Mouse (Mus musculus) splenic B cell, adult 2 months (primary cell): Measurements from ENCODE around the gene Hmgb2.
A peak's percentile ranks its signal among the peaks of the same experiment; 100 is the strongest.

Experiments used
- DNase-seq: peaks from one replicate; pipeline ENCODE4 v3.0.0-alpha.2; 2011; ENCODE audit warnings: low read depth, low spot score
- H3K27me3 ChIP-seq: 2 replicates; pipeline ENCODE4 v1.6.1; 2012; ENCODE audit warnings: mild to moderate bottlenecking, low read length, moderate library complexity, mixed read lengths; ENCODE audit not compliant: control insufficient read depth, poor library complexity, insufficient read depth, severe bottlenecking
- H3K36me3 ChIP-seq: 2 replicates; pipeline ENCODE4 v1.6.1; 2012; ENCODE audit warnings: mild to moderate bottlenecking, low read length, moderate library complexity, mixed read lengths; ENCODE audit not compliant: control insufficient read depth, poor library complexity, insufficient read depth, severe bottlenecking

The Hmgb2 gene

GRCm38 (mm10) chr8:57530666-57531349, 19.1 kb downstream of the Hmgb2 start:
- Histone ChIP-seq H3K36me3 (no peaks in the 10 kb centered on the region; the same call in none of the 2 replicates), H3K27me3 (no peaks in the 10 kb centered on the region)
- peak; percentile 88 for DNase-seq

GRCm38 (mm10) chr8:57532223-57532622, 20.5 kb downstream of the Hmgb2 start:
- DNase-seq: no peak

GRCm38 (mm10) chr8:57533106-57533505, 21.4 kb downstream of the Hmgb2 start:
- Histone ChIP-seq H3K27me3 (no peaks in the 10 kb centered on the region), H3K36me3 (peaks cover 2% of the 10 kb centered on the region)
- no peak for DNase-seq

More at GRCm38 (mm10) chr8:57532223-57532622, 20.5 kb downstream of the Hmgb2 start:
- H3K27me3 ChIP-seq: no peaks in the 10 kb centered on the region
- H3K36me3 ChIP-seq: peaks cover 2% of the 10 kb centered on the region

GRCm38 (mm10) chr8:57534495-57534894, 22.8 kb downstream of the Hmgb2 start:
- Histone ChIP-seq H3K36me3 (peaks cover 2% of the 10 kb centered on the region), H3K27me3 (no peaks in the 10 kb centered on the region)
- no peak for DNase-seq

GRCm38 (mm10) chr8:57536167-57536566, 24.5 kb downstream of the Hmgb2 start:
- no peaks in the 10 kb centered on the region for H3K27me3 ChIP-seq
- DNase-seq: no peak
- peaks cover 2% of the 10 kb centered on the region for H3K36me3 ChIP-seq

GRCm38 (mm10) chr8:57538601-57539000, 26.9 kb downstream of the Hmgb2 start:
- DNase-seq: no peak
- no peaks in the 10 kb centered on the region for H3K27me3 ChIP-seq
- H3K36me3 ChIP-seq: peaks cover 4% of the 10 kb centered on the region

GRCm38 (mm10) chr8:57540110-57540838, 28.6 kb downstream of the Hmgb2 start:
- DNase-seq: peak; percentile 75
- Histone ChIP-seq H3K27me3 (no peaks in the 10 kb centered on the region), H3K36me3 (peaks cover 4% of the 10 kb centered on the region)

GRCm38 (mm10) chr8:57540951-57541350, 29.2 kb downstream of the Hmgb2 start:
- Histone ChIP-seq H3K27me3 (no peaks in the 10 kb centered on the region), H3K36me3 (peaks cover 4% of the 10 kb centered on the region)
- DNase-seq: no peak

- H3K27me3 ChIP-seq: no peaks in the 10 kb centered on the region
- DNase-seq: no peak
- H3K36me3 ChIP-seq: peaks cover 3% of the 10 kb centered on the region; the same call in 1 of the 2 replicates
Observed at GRCm38 (mm10) chr8:57541405-57541804, 29.7 kb downstream of the Hmgb2 start.

- Histone ChIP-seq H3K36me3 (0 out of 2 replicates have a peak, but pooled peaks cover 3% of the 10 kb centered on the region), H3K27me3 (no peaks in the 10 kb centered on the region)
- DNase-seq: no peak
Observed at GRCm38 (mm10) chr8:57546401-57546800, 34.7 kb downstream of the Hmgb2 start.

- H3K36me3 ChIP-seq: 0 out of 2 replicates have a peak, but pooled peaks cover 3% of the 10 kb centered on the region
- H3K27me3 ChIP-seq: no peaks in the 10 kb centered on the region
- no peak for DNase-seq
Observed at GRCm38 (mm10) chr8:57546834-57547233, 35.1 kb downstream of the Hmgb2 start.

GRCm38 (mm10) chr8:57547581-57547980, 35.9 kb downstream of the Hmgb2 start:
- DNase-seq: no peak
- Histone ChIP-seq H3K36me3 (no peaks in the 10 kb centered on the region), H3K27me3 (no peaks in the 10 kb centered on the region)

GRCm38 (mm10) chr8:57552102-57553032, 40.7 kb downstream of the Hmgb2 start:
- H3K36me3 ChIP-seq: no peaks in the 10 kb centered on the region
- no peak for DNase-seq
- no peaks in the 10 kb centered on the region for H3K27me3 ChIP-seq

- Histone ChIP-seq H3K36me3 (no peaks in the 10 kb centered on the region), H3K27me3 (no peaks in the 10 kb centered on the region)
- no peak for DNase-seq
Observed at GRCm38 (mm10) chr8:57560926-57561325, 49.2 kb downstream of the Hmgb2 start.
